Mouse (Mus musculus) heart, embryonic 13.5 days (tissue): ENCODE measurements around the gene Stx12. TPM values are rescaled to one million over a fixed set of nuclear protein-coding genes. Genes with fewer than 3 reads are reported as not detected.

Experiments used
- ATAC-seq: fragments of 200-750 bp; cut with Nextera tagmentation; 2 replicates; pipeline ENCODE4 v1.8.0; 2017; ENCODE audit warnings: moderate TSS enrichment; ENCODE audit not compliant: insufficient number of reproducible peaks, low FRiP score, low TSS enrichment; ENCODE audit errors: extremely low read depth
- H3K27ac ChIP-seq: fragments of 300-500 bp; sonication (generic); replicated peaks from 2 replicates; pipeline ENCODE4 v1.5.1; 2015; ENCODE audit warnings: moderate library complexity, mild to moderate bottlenecking, inconsistent platforms
- H3K27me3 ChIP-seq: fragments of 300-500 bp; sonication (generic); replicated peaks from 2 replicates; pipeline ENCODE4 v1.6.1; 2015; ENCODE audit warnings: mild to moderate bottlenecking, inconsistent platforms
- H3K36me3 ChIP-seq: fragments of 300-500 bp; sonication (generic); 2 replicates; pipeline ENCODE4 v1.6.1; 2015; ENCODE audit warnings: mild to moderate bottlenecking, inconsistent platforms
- H3K4me1 ChIP-seq: fragments of 300-500 bp; sonication (generic); 2 replicates; pipeline ENCODE4 v1.6.1; 2015; ENCODE audit warnings: inconsistent platforms
- H3K4me2 ChIP-seq: fragments of 300-500 bp; sonication (generic); 2 replicates; pipeline ENCODE4 v1.6.1; 2015; ENCODE audit warnings: inconsistent platforms, mild to moderate bottlenecking, moderate library complexity
- H3K4me3 ChIP-seq: fragments of 300-500 bp; sonication (generic); 2 replicates; pipeline ENCODE4 v1.5.1; 2015; ENCODE audit warnings: moderate library complexity, mild to moderate bottlenecking, inconsistent platforms
- H3K9ac ChIP-seq: fragments of 300-500 bp; sonication (generic); 2 replicates; pipeline ENCODE4 v1.6.1; 2015; ENCODE audit warnings: inconsistent platforms, mild to moderate bottlenecking, moderate library complexity
- H3K9me3 ChIP-seq: fragments of 300-500 bp; sonication (generic); 2 replicates; pipeline ENCODE4 v1.6.1; 2016; ENCODE audit warnings: inconsistent platforms
- WGBS: fragments of 180-500 bp; shearing (Covaris S2); methylation state at CpG from one replicate; pipeline ENCODE4 v1.1.7; 2015; ENCODE audit warnings: mixed read lengths; 5-methylcytosine and 5-hydroxymethylcytosine counted together
- polyA plus RNA-seq: library from polyadenylated mRNA; unstranded; fragments of >200 nt; fragmentation: Nextera tagmentation; extraction: Ambion mirVana; gene quantifications from 2 replicates; pipeline ENCODE4 v1.2.1, GENCODE M21; 2015

Gene Stx12
- polyA plus RNA-seq, 1 experiment from 2014 or later = 50.5 TPM

DNA sequence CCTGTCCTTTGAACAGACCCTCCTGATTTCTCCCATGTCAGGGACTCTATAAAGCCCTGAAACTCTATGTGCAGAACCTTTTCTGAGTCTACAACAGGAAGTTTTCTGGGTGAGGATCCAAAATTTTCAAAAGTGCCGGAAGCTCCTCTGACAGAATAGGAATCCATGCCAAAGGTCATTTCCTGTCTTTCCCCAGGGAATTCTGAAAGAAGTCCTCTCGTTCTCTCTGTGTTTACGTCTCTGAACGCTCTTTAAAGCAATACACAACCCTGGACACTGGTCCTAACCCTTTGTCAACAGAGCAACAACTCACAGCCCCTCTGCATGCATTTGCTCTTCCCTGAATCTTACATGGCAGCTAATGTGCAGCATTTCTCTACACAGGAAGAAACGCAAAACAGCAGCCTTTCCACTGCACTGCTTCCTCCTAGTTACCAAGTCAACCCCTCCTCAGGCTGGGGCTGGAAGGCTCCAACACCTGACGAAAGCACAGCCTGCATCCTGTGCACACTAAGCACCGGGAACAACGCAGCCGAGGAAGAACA is 20.5 kb upstream of the Stx12 start:
- no peak overlapping the region for H3K4me3 ChIP-seq
- H3K36me3 ChIP-seq = peaks cover 82% of the 10 kb centered on the region
- peaks cover 23% of the 10 kb centered on the region for H3K4me1 ChIP-seq
- H3K9me3 ChIP-seq = no peaks in the 10 kb centered on the region
- H3K9ac ChIP-seq = no peak overlapping the region
- 59% methylated on average over 9 of the region's 9 CpGs for WGBS
- H3K4me2 ChIP-seq = no peak overlapping the region
- no peaks in the 10 kb centered on the region for H3K27me3 ChIP-seq
- peak overlapping the region; percentile 56 for H3K27ac ChIP-seq
- ATAC-seq = no peak

- Histone ChIP-seq H3K36me3 (peaks cover 78% of the 10 kb centered on the region), H3K9me3 (no peaks in the 10 kb centered on the region), H3K27me3 (no peaks in the 10 kb centered on the region), H3K27ac (no peak overlapping the region), H3K4me2 (no peak overlapping the region), H3K4me1 (peaks cover 23% of the 10 kb centered on the region), H3K9ac (no peak overlapping the region), H3K4me3 (no peak overlapping the region)
- no peak for ATAC-seq
- 69% methylated on average over 2 of the region's 2 CpGs for WGBS
Observed at GRCm38 (mm10) chr4:132904071-132904470, 19.8 kb upstream of the Stx12 start.

DNA sequence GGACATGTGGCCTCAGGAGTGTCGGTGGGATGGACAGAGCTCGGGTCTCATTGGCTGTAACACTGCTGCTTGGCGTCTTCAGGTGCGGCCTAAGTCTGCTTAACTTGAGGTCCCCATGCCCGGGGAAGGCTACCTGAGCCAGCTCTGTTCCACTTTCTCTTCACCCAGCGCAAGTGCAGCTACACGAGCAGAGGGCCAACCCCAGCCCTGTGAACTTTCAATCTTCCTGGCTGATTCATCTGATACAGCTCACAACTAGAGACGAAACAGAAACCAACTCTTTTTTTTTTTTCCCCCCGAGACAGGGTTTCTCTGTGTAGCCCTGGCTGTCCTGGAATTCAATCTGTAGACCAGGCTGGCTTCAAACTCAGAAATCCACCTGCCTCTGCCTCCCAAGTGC is 13.9 kb upstream of the Stx12 start:
- H3K4me3 ChIP-seq = no peak overlapping the region
- no peak for ATAC-seq
- H3K4me2 ChIP-seq = no peak overlapping the region
- H3K4me1 ChIP-seq = no peaks in the 10 kb centered on the region
- H3K27ac ChIP-seq = no peak overlapping the region
- peaks cover 37% of the 10 kb centered on the region for H3K36me3 ChIP-seq
- WGBS = 81% methylated on average over 9 of the region's 9 CpGs
- H3K27me3 ChIP-seq = peaks cover 17% of the 10 kb centered on the region; the same call in 1 of the 2 replicates
- no peaks in the 10 kb centered on the region for H3K9me3 ChIP-seq
- no peak overlapping the region for H3K9ac ChIP-seq

GRCm38 (mm10) chr4:132894402-132894801 is 10.1 kb upstream of the Stx12 start:
- H3K27me3 ChIP-seq = peaks cover 17% of the 10 kb centered on the region; the same call in 1 of the 2 replicates
- H3K4me3 ChIP-seq = no peak overlapping the region
- no peaks in the 10 kb centered on the region for H3K9me3 ChIP-seq
- H3K9ac ChIP-seq = no peak overlapping the region
- no peak overlapping the region for H3K4me2 ChIP-seq
- H3K27ac ChIP-seq = no peak overlapping the region
- WGBS = 6% methylated on average over 7 of the region's 7 CpGs
- ATAC-seq = no peak
- peaks cover 3% of the 10 kb centered on the region; the same call in 1 of the 2 replicates for H3K36me3 ChIP-seq
- no peaks in the 10 kb centered on the region for H3K4me1 ChIP-seq

DNA sequence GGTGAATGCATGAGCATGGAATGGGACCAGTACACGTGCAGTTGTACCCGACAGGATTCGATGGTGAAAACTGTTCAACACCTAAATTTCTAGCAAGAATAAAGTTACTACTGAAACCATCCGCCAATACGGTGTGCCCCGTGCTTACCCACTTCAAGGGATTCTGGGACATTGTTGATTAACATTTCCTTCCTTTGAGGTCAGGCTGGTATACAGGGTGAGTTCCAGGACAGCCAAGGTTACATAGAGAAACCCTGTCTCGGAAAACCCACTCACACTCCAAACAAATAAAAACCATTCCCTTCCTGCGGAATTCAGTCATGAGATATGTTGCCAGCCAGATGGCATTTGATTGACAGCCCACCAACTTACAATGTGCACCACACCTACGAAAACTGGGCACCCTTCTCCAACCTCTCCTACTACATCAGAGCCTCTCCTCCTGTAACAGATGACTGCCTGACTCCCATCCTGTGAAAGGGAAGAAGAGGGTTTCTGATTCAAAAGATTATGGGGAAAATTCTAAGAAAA is 600 bp upstream of the Stx12 start:
- Histone ChIP-seq H3K4me2 (peak overlapping the region; percentile 95), H3K27ac (peak overlapping the region; percentile 92), H3K4me3 (peak overlapping the region; percentile 95), H3K9ac (peak overlapping the region; percentile 98), H3K27me3 (no peaks in the 10 kb centered on the region), H3K4me1 (peaks cover 33% of the 10 kb centered on the region), H3K9me3 (no peaks in the 10 kb centered on the region), H3K36me3 (peaks cover 9% of the 10 kb centered on the region)
- 10% methylated on average over 9 of the region's 9 CpGs for WGBS
- ATAC-seq = no peak

DNA sequence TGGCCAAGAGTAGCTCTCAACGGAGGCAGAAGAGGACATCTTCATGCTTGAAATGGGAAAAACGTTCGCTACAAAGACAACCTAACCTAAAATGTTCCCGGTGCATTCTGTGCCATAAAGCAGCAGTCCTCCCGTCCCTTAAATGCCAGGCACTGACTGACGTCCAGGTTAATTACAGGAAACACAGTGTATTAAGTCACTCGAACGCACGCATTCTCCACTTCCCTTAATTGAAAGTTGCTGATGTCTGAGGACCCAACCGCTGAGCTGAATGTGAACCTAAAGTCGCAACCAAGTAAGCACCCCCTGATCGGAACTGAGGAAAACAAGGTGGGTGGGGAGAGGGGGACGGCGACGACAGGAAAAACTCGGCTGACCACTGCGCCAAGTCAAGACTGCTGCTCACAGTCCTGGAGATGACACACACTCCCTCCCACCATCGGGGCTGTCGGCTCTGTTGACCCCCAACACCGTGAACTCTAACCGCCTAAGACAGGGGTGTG is 697 bp downstream of the Stx12 start:
- Histone ChIP-seq H3K9me3 (no peaks in the 10 kb centered on the region), H3K9ac (peak overlapping the region; percentile 98), H3K4me1 (peaks cover 39% of the 10 kb centered on the region), H3K27ac (peak overlapping the region; percentile 92), H3K36me3 (peaks cover 17% of the 10 kb centered on the region), H3K4me2 (peak overlapping the region; percentile 95), H3K4me3 (peak overlapping the region; percentile 95), H3K27me3 (no peaks in the 10 kb centered on the region)
- no peak for ATAC-seq
- WGBS = 2% methylated on average over 21 of the region's 21 CpGs

DNA sequence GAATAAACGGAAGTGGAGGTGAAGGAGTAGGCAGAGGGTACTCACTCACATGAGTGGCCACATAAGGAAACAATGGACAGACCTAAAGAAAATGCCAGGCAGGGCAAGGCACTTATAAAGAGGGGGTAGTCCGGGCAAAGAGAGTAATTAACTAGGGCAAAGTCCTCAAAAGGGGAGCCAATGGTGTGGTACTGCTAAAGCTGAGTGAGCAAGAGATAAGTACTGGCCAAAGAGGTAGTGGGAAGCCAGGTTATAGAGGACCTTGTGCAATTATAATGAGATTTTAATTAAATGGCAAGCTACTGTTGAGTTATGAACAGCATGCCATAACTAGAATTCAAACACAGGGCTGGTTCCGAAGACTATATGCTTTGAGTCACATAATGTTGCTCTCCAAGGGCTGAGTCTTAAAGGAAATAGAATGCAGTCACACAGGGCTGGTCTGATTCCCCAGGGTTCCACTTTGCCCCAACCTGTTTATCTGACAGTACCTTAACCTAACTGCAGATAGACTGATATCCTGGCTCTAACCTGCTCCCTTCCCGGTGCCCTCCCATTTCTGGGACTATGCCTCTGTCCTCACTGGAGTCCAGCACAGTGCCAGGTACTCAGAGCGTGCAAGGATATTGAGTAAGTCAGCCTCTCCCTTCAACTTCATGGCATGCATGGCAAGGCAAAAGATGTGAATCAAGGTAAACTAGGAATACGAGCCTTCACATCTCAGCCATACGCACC is 9.8 kb downstream of the Stx12 start:
- peak overlapping the region; percentile 65 for H3K27ac ChIP-seq
- no peak for ATAC-seq
- 75% methylated on average over 7 of the region's 7 CpGs for WGBS

GRCm38 (mm10) chr4:132873481-132874362 is 10.6 kb downstream of the Stx12 start:
- no peak for ATAC-seq
- no peaks in the 10 kb centered on the region for H3K9me3 ChIP-seq
- H3K27ac ChIP-seq = peak overlapping the region; percentile 65

More for the DNA sequence above, 9.8 kb downstream of the Stx12 start:
- H3K9me3 ChIP-seq = no peaks in the 10 kb centered on the region
- H3K27me3 ChIP-seq = no peaks in the 10 kb centered on the region
- peak overlapping the region; percentile 2; the same call in 1 of the 2 replicates for H3K4me2 ChIP-seq
- peaks cover 33% of the 10 kb centered on the region for H3K36me3 ChIP-seq
- peaks cover 40% of the 10 kb centered on the region for H3K4me1 ChIP-seq
- H3K9ac ChIP-seq = no peak overlapping the region
- H3K4me3 ChIP-seq = no peak overlapping the region

GRCm38 (mm10) chr4:132871116-132871515 is 13.2 kb downstream of the Stx12 start:
- H3K36me3 ChIP-seq = peaks cover 58% of the 10 kb centered on the region

More at GRCm38 (mm10) chr4:132873481-132874362, 10.6 kb downstream of the Stx12 start:
- Histone ChIP-seq H3K4me3 (no peak overlapping the region), H3K4me2 (peak overlapping the region; percentile 2; the same call in 1 of the 2 replicates), H3K36me3 (peaks cover 38% of the 10 kb centered on the region), H3K27me3 (no peaks in the 10 kb centered on the region), H3K9ac (0 out of 2 replicates have a peak overlapping the region, but pooled peaks have one; percentile 28), H3K4me1 (peaks cover 40% of the 10 kb centered on the region)
- 44% methylated on average over 11 of the region's 11 CpGs for WGBS

DNA sequence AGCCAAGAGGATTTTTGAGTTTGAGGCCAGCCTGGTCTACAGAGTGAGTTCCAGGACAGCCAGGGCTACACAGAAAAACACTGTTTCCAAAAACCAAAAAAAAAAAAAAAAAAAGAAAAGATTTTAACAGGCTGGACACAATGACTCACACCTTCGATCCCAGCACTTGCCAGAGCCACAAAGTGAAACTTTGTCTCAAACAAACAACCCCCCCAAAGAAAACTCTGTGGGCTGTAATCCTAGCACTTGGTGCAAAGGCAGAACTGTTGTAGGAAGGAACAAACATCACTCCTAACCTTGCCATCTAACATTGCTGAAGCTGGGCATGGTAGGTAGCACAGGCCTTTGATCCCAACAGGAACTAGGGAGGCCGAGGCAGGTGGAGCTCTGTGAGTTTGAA is 19.5 kb downstream of the Stx12 start:
- 92% methylated on average over 2 of the region's 2 CpGs for WGBS
- H3K27me3 ChIP-seq = no peaks in the 10 kb centered on the region
- no peak overlapping the region for H3K9ac ChIP-seq
- no peak for ATAC-seq
- H3K36me3 ChIP-seq = peaks cover 93% of the 10 kb centered on the region
- no peaks in the 10 kb centered on the region for H3K9me3 ChIP-seq
- no peak overlapping the region for H3K4me3 ChIP-seq
- no peak overlapping the region for H3K4me2 ChIP-seq
- no peak overlapping the region for H3K27ac ChIP-seq
- H3K4me1 ChIP-seq = peaks cover 5% of the 10 kb centered on the region

More at GRCm38 (mm10) chr4:132871116-132871515, 13.2 kb downstream of the Stx12 start:
- no peak overlapping the region for H3K4me3 ChIP-seq
- no peak overlapping the region for H3K27ac ChIP-seq
- H3K4me2 ChIP-seq = no peak overlapping the region
- H3K9me3 ChIP-seq = no peaks in the 10 kb centered on the region
- peaks cover 40% of the 10 kb centered on the region for H3K4me1 ChIP-seq
- 89% methylated on average over 3 of the region's 3 CpGs for WGBS
- no peak overlapping the region for H3K9ac ChIP-seq
- no peaks in the 10 kb centered on the region for H3K27me3 ChIP-seq
- ATAC-seq = no peak

GRCm38 (mm10) chr4:132863012-132863411 is 21.3 kb downstream of the Stx12 start:
- Histone ChIP-seq H3K36me3 (peaks cover 93% of the 10 kb centered on the region), H3K4me3 (no peak overlapping the region), H3K27ac (no peak overlapping the region), H3K27me3 (no peaks in the 10 kb centered on the region), H3K4me1 (no peaks in the 10 kb centered on the region), H3K4me2 (no peak overlapping the region), H3K9me3 (no peaks in the 10 kb centered on the region), H3K9ac (no peak overlapping the region)
- no peak for ATAC-seq
- 90% methylated on average over 13 of the region's 13 CpGs for WGBS
